Mouse (Mus musculus): Measurements from ENCODE around the gene Dnajc8. TPM values are rescaled to one million over a fixed set of nuclear protein-coding genes. Genes with fewer than 3 reads are reported as not detected.

Dnajc8 gene
- polyA plus RNA-seq (2015; fragmentation: Nextera tagmentation; extraction: Ambion mirVana), result 146 and 150 TPM in 2 replicates

- H3K9ac ChIP-seq (replicated peaks), result peak within 1 kb of the TSS; percentile 88
- H3K9me3 ChIP-seq, result no peaks in the 10 kb centered on the region
- peak within 1 kb of the TSS; percentile 79 for H3K4me2 ChIP-seq (replicated peaks)
- peak within 1 kb of the TSS; percentile 80 for H3K27ac ChIP-seq (replicated peaks)
- peak within 1 kb of the TSS; percentile 91 for H3K4me3 ChIP-seq
- peaks cover 47% of the 10 kb centered on the region for H3K4me1 ChIP-seq
- no peaks in the 10 kb centered on the region for H3K27me3 ChIP-seq
- peaks cover 20% of the 10 kb centered on the region for H3K36me3 ChIP-seq
- under 1% methylated on average over 60 of the region's 60 CpGs for WGBS
- ATAC-seq (replicated peaks), result peak; percentile 71
Measured at GRCm38 (mm10) chr4:132535406-132536121, at the start of gene Dnajc8. TSS of gene Dnajc8 (plus strand) at chr4:132535550.

GRCm38 (mm10) chr4:132488521-132488920 lies 46.8 kb upstream of the Dnajc8 start:
- 88% methylated on average over 3 of the region's 3 CpGs for WGBS
- Histone ChIP-seq H3K9me3 (no peaks in the 10 kb centered on the region), H3K36me3 (no peaks in the 10 kb centered on the region), H3K4me1 (no peaks in the 10 kb centered on the region), H3K4me3 (no peak overlapping the region), H3K27me3 (no peaks in the 10 kb centered on the region), H3K9ac (replicated peaks) (no peak overlapping the region), H3K27ac (replicated peaks) (no peak overlapping the region), H3K4me2 (replicated peaks) (no peak overlapping the region)
- ATAC-seq (replicated peaks), result no peak

GRCm38 (mm10) chr4:132488976-132489375 lies 46.4 kb upstream of the Dnajc8 start:
- H3K36me3 ChIP-seq, result no peaks in the 10 kb centered on the region
- no peak overlapping the region for H3K27ac ChIP-seq (replicated peaks)
- no peak overlapping the region for H3K4me2 ChIP-seq (replicated peaks)
- no peaks in the 10 kb centered on the region for H3K27me3 ChIP-seq
- H3K9ac ChIP-seq (replicated peaks), result no peak overlapping the region
- H3K4me1 ChIP-seq, result no peaks in the 10 kb centered on the region
- H3K9me3 ChIP-seq, result no peaks in the 10 kb centered on the region
- no peak for ATAC-seq (replicated peaks)
- WGBS, result 86% methylated on average over 6 of the region's 6 CpGs
- H3K4me3 ChIP-seq, result no peak overlapping the region

GRCm38 (mm10) chr4:132490273-132491010 lies 44.9 kb upstream of the Dnajc8 start:
- no peaks in the 10 kb centered on the region for H3K27me3 ChIP-seq
- H3K9ac ChIP-seq (replicated peaks), result no peak overlapping the region
- no peaks in the 10 kb centered on the region for H3K36me3 ChIP-seq
- no peak for ATAC-seq (replicated peaks)
- 90% methylated on average over 15 of the region's 15 CpGs for WGBS
- H3K27ac ChIP-seq (replicated peaks), result no peak overlapping the region
- H3K4me1 ChIP-seq, result no peaks in the 10 kb centered on the region
- no peaks in the 10 kb centered on the region for H3K9me3 ChIP-seq
- H3K4me3 ChIP-seq, result no peak overlapping the region
- H3K4me2 ChIP-seq (replicated peaks), result no peak overlapping the region

GRCm38 (mm10) chr4:132491057-132491456 lies 44.3 kb upstream of the Dnajc8 start:
- WGBS, result 92% methylated on average over 8 of the region's 8 CpGs
- H3K27me3 ChIP-seq, result no peaks in the 10 kb centered on the region
- no peak overlapping the region for H3K4me3 ChIP-seq
- H3K36me3 ChIP-seq, result no peaks in the 10 kb centered on the region
- ATAC-seq (replicated peaks), result no peak
- H3K4me1 ChIP-seq, result no peaks in the 10 kb centered on the region
- no peak overlapping the region for H3K4me2 ChIP-seq (replicated peaks)
- H3K9me3 ChIP-seq, result no peaks in the 10 kb centered on the region
- no peak overlapping the region for H3K27ac ChIP-seq (replicated peaks)
- no peak overlapping the region for H3K9ac ChIP-seq (replicated peaks)

- Histone ChIP-seq H3K36me3 (no peaks in the 10 kb centered on the region), H3K4me1 (no peaks in the 10 kb centered on the region), H3K27ac (replicated peaks) (no peak overlapping the region), H3K9ac (replicated peaks) (no peak overlapping the region), H3K9me3 (no peaks in the 10 kb centered on the region), H3K4me2 (replicated peaks) (no peak overlapping the region), H3K4me3 (no peak overlapping the region), H3K27me3 (no peaks in the 10 kb centered on the region)
- no peak for ATAC-seq (replicated peaks)
- 93% methylated on average over 6 of the region's 6 CpGs for WGBS
Measured at GRCm38 (mm10) chr4:132491748-132492147, 43.6 kb upstream of the Dnajc8 start.

- no peak overlapping the region for H3K27ac ChIP-seq (replicated peaks)
- H3K4me3 ChIP-seq, result no peak overlapping the region
- no peak overlapping the region for H3K4me2 ChIP-seq (replicated peaks)
- no peak overlapping the region for H3K9ac ChIP-seq (replicated peaks)
- no peaks in the 10 kb centered on the region for H3K27me3 ChIP-seq
- ATAC-seq (replicated peaks), result no peak
- WGBS, result 57% methylated on average over 10 of the region's 10 CpGs
- no peaks in the 10 kb centered on the region for H3K9me3 ChIP-seq
- H3K36me3 ChIP-seq, result no peaks in the 10 kb centered on the region
- no peaks in the 10 kb centered on the region for H3K4me1 ChIP-seq
Measured at GRCm38 (mm10) chr4:132492178-132493060, 42.9 kb upstream of the Dnajc8 start.

- no peak overlapping the region for H3K4me2 ChIP-seq (replicated peaks)
- no peaks in the 10 kb centered on the region for H3K36me3 ChIP-seq
- H3K9ac ChIP-seq (replicated peaks), result no peak overlapping the region
- H3K9me3 ChIP-seq, result no peaks in the 10 kb centered on the region
- H3K27me3 ChIP-seq, result no peaks in the 10 kb centered on the region
- no peak overlapping the region for H3K4me3 ChIP-seq
- no peak overlapping the region for H3K27ac ChIP-seq (replicated peaks)
- H3K4me1 ChIP-seq, result no peaks in the 10 kb centered on the region
- ATAC-seq (replicated peaks), result no peak
- WGBS, result 92% methylated on average over 20 of the region's 20 CpGs
Measured at GRCm38 (mm10) chr4:132494271-132494918, 41.0 kb upstream of the Dnajc8 start.

GRCm38 (mm10) chr4:132501639-132502038 lies 33.7 kb upstream of the Dnajc8 start:
- Histone ChIP-seq H3K4me1 (no peaks in the 10 kb centered on the region), H3K27ac (replicated peaks) (no peak overlapping the region), H3K9ac (replicated peaks) (no peak overlapping the region), H3K4me3 (no peak overlapping the region), H3K27me3 (no peaks in the 10 kb centered on the region), H3K36me3 (no peaks in the 10 kb centered on the region), H3K9me3 (no peaks in the 10 kb centered on the region), H3K4me2 (replicated peaks) (no peak overlapping the region)
- WGBS, result 95% methylated on average over 6 of the region's 6 CpGs
- ATAC-seq (replicated peaks), result no peak

GRCm38 (mm10) chr4:132503344-132503743 lies 32.0 kb upstream of the Dnajc8 start:
- WGBS, result 89% methylated on average over 11 of the region's 11 CpGs
- no peak for ATAC-seq (replicated peaks)
- Histone ChIP-seq H3K9me3 (no peaks in the 10 kb centered on the region), H3K27me3 (no peaks in the 10 kb centered on the region), H3K9ac (replicated peaks) (no peak overlapping the region), H3K36me3 (no peaks in the 10 kb centered on the region), H3K27ac (replicated peaks) (no peak overlapping the region), H3K4me2 (replicated peaks) (no peak overlapping the region), H3K4me3 (no peak overlapping the region), H3K4me1 (no peaks in the 10 kb centered on the region)

- WGBS, result 65% methylated on average over 6 of the region's 6 CpGs
- no peak overlapping the region for H3K4me3 ChIP-seq
- H3K27ac ChIP-seq (replicated peaks), result no peak overlapping the region
- peaks cover 9% of the 10 kb centered on the region; the same call in 1 of the 2 replicates for H3K4me1 ChIP-seq
- no peak overlapping the region for H3K4me2 ChIP-seq (replicated peaks)
- ATAC-seq (replicated peaks), result no peak
- H3K9me3 ChIP-seq, result no peaks in the 10 kb centered on the region
- no peaks in the 10 kb centered on the region for H3K27me3 ChIP-seq
- H3K9ac ChIP-seq (replicated peaks), result no peak overlapping the region
- no peaks in the 10 kb centered on the region for H3K36me3 ChIP-seq
Measured at GRCm38 (mm10) chr4:132505034-132505738, 30.2 kb upstream of the Dnajc8 start.

Measured in forebrain, embryonic 15.5 days (tissue).